Mouse (Mus musculus) small intestine, adult 10 weeks (tissue): ENCODE data around the gene Oxct2a. TPM values are rescaled to one million over a fixed set of nuclear protein-coding genes. Genes with fewer than 3 reads are reported as not detected.

Source experiments
- polyA plus RNA-seq: library from polyadenylated mRNA; stranded (reverse); fragments of 350-450 nt; fragmentation: Illumina TruSeq; extraction: RNeasy Lipid Tissue Mini Kit (QIAGEN cat#74804); gene quantifications from one replicate; pipeline ENCODE4 v1.2.3, GENCODE M21; 2014; ENCODE audit warnings: low replicate concordance

Oxct2a gene
- polyA plus RNA-seq: not detected

GRCm38 (mm10) chr4:123323534-123323933 is at the start of gene Oxct2a:
Gene Oxct2a (minus strand): TSS chr4:123323634.

GRCm38 (mm10) chr4:123342642-123343470 is 19.4 kb upstream of the Oxct2a start, which contains the start of gene Bmp8a:
Gene Bmp8a (minus strand): TSS chr4:123343252.

Other genes with a start within 250 kb of the Oxct2a start
- gene Bmp8b, start 218.5 kb downstream of the Oxct2a start, polyA plus RNA-seq: 1.4 TPM
- not detected for gene Oxct2b, start 207.4 kb downstream of the Oxct2a start, polyA plus RNA-seq
- gene Ppie, start 183.7 kb downstream of the Oxct2a start, polyA plus RNA-seq: 6.7 TPM
- gene Hpcal4, start 140.4 kb downstream of the Oxct2a start, polyA plus RNA-seq: 0.41 TPM
- not detected for gene Nt5c1a, start 122.1 kb downstream of the Oxct2a start, polyA plus RNA-seq
- gene Heyl, start 90.1 kb downstream of the Oxct2a start, polyA plus RNA-seq: 0.52 TPM
- 23.7 TPM for gene Pabpc4, start 61.3 kb downstream of the Oxct2a start, polyA plus RNA-seq
- 5.5 TPM for gene Bmp8a, start 19.6 kb upstream of the Oxct2a start, polyA plus RNA-seq